Mouse (Mus musculus) CH12.LX (cell line): ENCODE results near the gene Car10.

Experiments used
- CTCF ChIP-seq, 2 experiments: IDR thresholded peaks in 1 of 2; conservative IDR thresholded peaks in 1 of 2; 2 replicates each; pipeline ENCODE4 v1.5.1; 2011 to 2012; ENCODE audit warnings: low read depth in 2 of 2, low read length in 2 of 2, improper control_type of control experiment in 1 of 2, inconsistent platforms in 1 of 2, mild to moderate bottlenecking in 1 of 2, moderate library complexity in 1 of 2
- EP300 ChIP-seq: IDR thresholded peaks from 2 replicates; pipeline ENCODE4 v1.6.1; 2011; ENCODE audit warnings: low read length, improper control_type of control experiment
- IRF4 ChIP-seq: IDR thresholded peaks from 2 replicates; pipeline ENCODE4 v1.6.1; 2014; ENCODE audit warnings: low read depth, mild to moderate bottlenecking, inconsistent platforms, low read length, improper control_type of control experiment
- POLR2A ChIP-seq: IDR thresholded peaks from 2 replicates; pipeline ENCODE4 v1.6.1; 2011; ENCODE audit warnings: low read depth, mild to moderate bottlenecking, improper control_type of control experiment, low read length
- TCF12 ChIP-seq: IDR thresholded peaks from 2 replicates; pipeline ENCODE4 v1.6.1; 2014; ENCODE audit warnings: low read depth, mild to moderate bottlenecking, inconsistent platforms, low read length, improper control_type of control experiment
- ZKSCAN1 ChIP-seq: IDR thresholded peaks from 2 replicates; pipeline ENCODE4 v1.6.1; 2012; ENCODE audit warnings: low read depth, inconsistent platforms, low read length, improper control_type of control experiment, borderline replicate concordance
- ZMIZ1 ChIP-seq: IDR thresholded peaks from 2 replicates; pipeline ENCODE4 v1.6.1; 2012; ENCODE audit warnings: low read depth, mild to moderate bottlenecking, inconsistent platforms, low read length, improper control_type of control experiment

GRCm38 (mm10) chr11:93587788-93588187, 490.0 kb downstream of the Car10 start:
- TF ChIP-seq CTCF (conservative IDR thresholded peaks at IDR 0.05 in 1 of 2, IDR thresholded peaks at IDR 0.05 in 1 of 2; ENCODE audit: low read depth in 2 of 2, low read length in 2 of 2): no peak
- no peak for TF ChIP-seq TCF12
- no peak for TF ChIP-seq EP300
- TF ChIP-seq ZMIZ1: no peak
- TF ChIP-seq ZKSCAN1: no peak
- TF ChIP-seq POLR2A: no peak
- TF ChIP-seq IRF4: no peak
